Mouse (Mus musculus) thymus, adult 2 months (tissue): ENCODE measurements at regions not wholly inside any gene's neighbourhood (a gene's known extent, or its start where the extent isn't known, plus 50 kb on each side); places are given as distances from the start of the nearest gene placed in this dataset.

Source experiments
- DNase-seq: peaks from one replicate; pipeline ENCODE4 v3.0.0; 2021
- H3K27ac ChIP-seq: fragments of 200-500 bp; 2 replicates; pipeline ENCODE4 v1.5.1; 2012; ENCODE audit warnings: low read length, control low read depth; ENCODE audit not compliant: control insufficient read depth, insufficient read depth
- H3K27me3 ChIP-seq: fragments of 200-500 bp; 2 replicates; pipeline ENCODE4 v1.6.1; 2012; ENCODE audit warnings: mild to moderate bottlenecking, low read length, moderate library complexity, mixed read lengths; ENCODE audit not compliant: control insufficient read depth, insufficient read depth
- H3K36me3 ChIP-seq: fragments of 200-500 bp; 2 replicates; pipeline ENCODE4 v1.6.1; 2012; ENCODE audit warnings: mild to moderate bottlenecking, low read length, moderate library complexity; ENCODE audit not compliant: control insufficient read depth, insufficient read depth
- H3K4me1 ChIP-seq: fragments of 200-500 bp; replicated peaks from 2 replicates; pipeline ENCODE4 v1.6.1; 2012; ENCODE audit warnings: low read length; ENCODE audit not compliant: control insufficient read depth, insufficient read depth
- H3K4me3 ChIP-seq: fragments of 200-500 bp; 2 replicates; pipeline ENCODE4 v1.5.1; 2012; ENCODE audit warnings: mild to moderate bottlenecking, low read length, control low read depth, moderate library complexity; ENCODE audit not compliant: control insufficient read depth, insufficient read depth
- CTCF ChIP-seq: fragments of 200-500 bp; IDR thresholded peaks from 2 replicates; pipeline ENCODE4 v1.5.1; 2012; ENCODE audit warnings: mild to moderate bottlenecking, control low read depth, low read length, moderate library complexity, borderline replicate concordance; ENCODE audit not compliant: control insufficient read depth, poor library complexity, insufficient read depth; ENCODE audit errors: extremely low read depth
- POLR2A ChIP-seq: fragments of 200-500 bp; IDR thresholded peaks from 2 replicates; pipeline ENCODE4 v1.6.1; 2012; ENCODE audit warnings: mild to moderate bottlenecking, low read length, control low read depth, moderate library complexity; ENCODE audit not compliant: control insufficient read depth, poor library complexity, insufficient read depth; ENCODE audit errors: extremely low read depth
- WGBS: fragments of 180-500 bp; shearing (Covaris S2); methylation state at CpG from one replicate; pipeline ENCODE4 v1.1.7; 2018; 5-methylcytosine and 5-hydroxymethylcytosine counted together

GRCm38 (mm10) chr3:50694904-50695680 is 251.7 kb upstream of the Slc7a11 start:
- TF ChIP-seq POLR2A (no peak), CTCF (no peak)
- H3K27me3 ChIP-seq, result no peaks in the 10 kb centered on the region
- DNase-seq, result peak; percentile 35
- H3K27ac ChIP-seq, result peak overlapping the region; percentile 94
- no peak overlapping the region for H3K4me3 ChIP-seq
- 30% methylated on average over 15 of the region's 15 CpGs for WGBS
- H3K36me3 ChIP-seq, result no peaks in the 10 kb centered on the region
- peaks cover 15% of the 10 kb centered on the region for H3K4me1 ChIP-seq

- TF ChIP-seq POLR2A, result no peak
- no peak for TF ChIP-seq CTCF
- peak; percentile 24 for DNase-seq
- H3K4me1 ChIP-seq, result peaks cover 17% of the 10 kb centered on the region
- WGBS, result 38% methylated on average over 8 of the region's 8 CpGs
- peak overlapping the region; percentile 94 for H3K27ac ChIP-seq
- H3K4me3 ChIP-seq, result no peak overlapping the region
- no peaks in the 10 kb centered on the region for H3K36me3 ChIP-seq
- no peaks in the 10 kb centered on the region for H3K27me3 ChIP-seq
Measured at GRCm38 (mm10) chr3:50694497-50694896, 251.1 kb upstream of the Slc7a11 start.

- H3K36me3 ChIP-seq, result no peaks in the 10 kb centered on the region
- WGBS, result 90% methylated on average over 1 of the region's 1 CpGs
- H3K27me3 ChIP-seq, result no peaks in the 10 kb centered on the region
- H3K4me1 ChIP-seq, result peaks cover 31% of the 10 kb centered on the region
- no peak for DNase-seq
- no peak overlapping the region for H3K27ac ChIP-seq
- no peak overlapping the region for H3K4me3 ChIP-seq
- no peak for TF ChIP-seq CTCF
- no peak for TF ChIP-seq POLR2A
Measured at GRCm38 (mm10) chr3:50692306-50692705, 248.9 kb upstream of the Slc7a11 start.

- 95% methylated on average over 5 of the region's 5 CpGs for WGBS
- TF ChIP-seq POLR2A (no peak), CTCF (no peak)
- Histone ChIP-seq H3K4me1 (peaks cover 26% of the 10 kb centered on the region), H3K27me3 (no peaks in the 10 kb centered on the region), H3K4me3 (no peak overlapping the region), H3K36me3 (no peaks in the 10 kb centered on the region), H3K27ac (no peak overlapping the region)
- no peak for DNase-seq
Measured at GRCm38 (mm10) chr3:50690750-50691149, 247.3 kb upstream of the Slc7a11 start.

- TF ChIP-seq POLR2A (no peak), CTCF (0 out of 2 replicates have a peak, but pooled peaks have one; percentile 16)
- Histone ChIP-seq H3K27me3 (no peaks in the 10 kb centered on the region), H3K36me3 (no peaks in the 10 kb centered on the region), H3K4me1 (peaks cover 19% of the 10 kb centered on the region), H3K4me3 (no peak overlapping the region), H3K27ac (peak overlapping the region; percentile 66)
- 34% methylated on average over 5 of the region's 5 CpGs for WGBS
- DNase-seq, result peak; percentile 53
Measured at GRCm38 (mm10) chr3:50689375-50689774, 246.0 kb upstream of the Slc7a11 start.

GRCm38 (mm10) chr3:50687755-50688154 is 244.3 kb upstream of the Slc7a11 start:
- Histone ChIP-seq H3K27me3 (no peaks in the 10 kb centered on the region), H3K4me1 (peaks cover 18% of the 10 kb centered on the region), H3K36me3 (no peaks in the 10 kb centered on the region), H3K4me3 (no peak overlapping the region), H3K27ac (peak overlapping the region; percentile 96)
- DNase-seq, result peak; percentile 42
- WGBS, result 36% methylated on average over 3 of the region's 3 CpGs
- TF ChIP-seq CTCF, result no peak
- TF ChIP-seq POLR2A, result no peak
